Mouse (Mus musculus): ENCODE measurements around the gene Vti1a. TPM values are rescaled to one million over a fixed set of nuclear protein-coding genes. Genes with fewer than 3 reads are reported as not detected.

The Vti1a gene
- polyA plus RNA-seq, 1 experiment: 17.6 TPM

DNA sequence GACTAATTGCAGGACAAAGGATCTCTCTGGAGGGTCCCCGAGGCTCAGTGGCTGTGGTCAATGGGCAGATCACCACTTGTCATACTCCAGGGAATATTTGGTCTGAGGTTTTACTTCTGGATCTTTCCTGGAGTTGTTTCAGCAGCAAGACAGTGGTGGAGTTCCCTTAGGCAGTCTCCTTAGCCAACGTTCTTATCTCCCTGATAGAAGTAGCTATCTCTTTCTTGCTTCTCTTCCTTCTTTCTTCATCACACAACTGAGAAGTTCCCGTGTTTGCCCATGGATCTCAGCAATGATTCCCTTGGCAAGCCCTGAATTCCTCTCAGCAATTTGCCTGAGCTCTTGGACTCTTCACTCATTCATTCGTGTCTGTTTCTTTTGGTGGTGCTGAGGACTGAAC lies 40.0 kb upstream of the Vti1a start:
- Histone ChIP-seq H3K9me3 (replicated peaks; ENCODE audit: control insufficient read depth, insufficient read depth, low read length, poor library complexity, severe bottlenecking) (no peaks in the 10 kb centered on the region), H3K27me3 (ENCODE audit: control insufficient read depth, insufficient read depth, low read length, poor library complexity, severe bottlenecking) (no peaks in the 10 kb centered on the region), H3K4me3 (ENCODE audit: low read depth, low read length) (no peak overlapping the region), H3K36me3 (ENCODE audit: control insufficient read depth, insufficient read depth, low read length, poor library complexity, severe bottlenecking) (0 out of 2 replicates have a peak, but pooled peaks cover 3% of the 10 kb centered on the region), H3K9ac (ENCODE audit: low read depth, poor library complexity, severe bottlenecking) (no peak overlapping the region), H3K4me1 (ENCODE audit: control insufficient read depth, insufficient read depth, low read length) (peaks cover 2% of the 10 kb centered on the region), H3K27ac (ENCODE audit: insufficient read depth, low read length) (no peak overlapping the region)
- no peak for TF ChIP-seq CTCF (IDR thresholded peaks at IDR 0.05; ENCODE audit: low read depth, low read length)
- no peak for TF ChIP-seq EP300 (IDR thresholded peaks at IDR 0.05; ENCODE audit: insufficient read depth, low read depth, low read length)
- TF ChIP-seq POLR2A (IDR thresholded peaks at IDR 0.05; ENCODE audit: insufficient read depth, low read length): no peak

DNA sequence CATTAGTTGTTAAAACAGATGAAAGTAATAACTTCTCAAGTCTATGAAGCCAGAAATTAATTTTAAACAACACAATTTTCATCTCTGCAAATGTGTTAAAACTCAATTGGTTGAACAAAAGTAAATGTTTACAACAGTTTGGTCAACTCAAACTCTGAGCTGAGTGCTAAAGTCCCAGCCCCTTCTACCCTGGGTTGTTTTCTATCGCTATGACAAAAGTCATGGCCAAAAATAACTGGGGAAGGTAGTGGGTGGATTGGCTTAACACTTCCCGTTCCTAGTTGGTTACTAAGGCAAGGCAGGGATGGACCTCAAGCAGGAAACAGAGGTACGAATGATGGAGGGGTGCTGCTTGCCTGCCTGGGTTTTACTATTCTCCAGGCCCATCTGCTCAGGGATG lies 39.3 kb upstream of the Vti1a start:
- Histone ChIP-seq H3K9me3 (replicated peaks; ENCODE audit: control insufficient read depth, insufficient read depth, low read length, poor library complexity, severe bottlenecking) (no peaks in the 10 kb centered on the region), H3K4me3 (ENCODE audit: low read depth, low read length) (no peak overlapping the region), H3K27ac (ENCODE audit: insufficient read depth, low read length) (no peak overlapping the region), H3K36me3 (ENCODE audit: control insufficient read depth, insufficient read depth, low read length, poor library complexity, severe bottlenecking) (0 out of 2 replicates have a peak, but pooled peaks cover 3% of the 10 kb centered on the region), H3K27me3 (ENCODE audit: control insufficient read depth, insufficient read depth, low read length, poor library complexity, severe bottlenecking) (no peaks in the 10 kb centered on the region), H3K9ac (ENCODE audit: low read depth, poor library complexity, severe bottlenecking) (no peak overlapping the region), H3K4me1 (ENCODE audit: control insufficient read depth, insufficient read depth, low read length) (peaks cover 2% of the 10 kb centered on the region)
- TF ChIP-seq CTCF (IDR thresholded peaks at IDR 0.05; ENCODE audit: low read depth, low read length): no peak
- TF ChIP-seq EP300 (IDR thresholded peaks at IDR 0.05; ENCODE audit: insufficient read depth, low read depth, low read length): no peak
- TF ChIP-seq POLR2A (IDR thresholded peaks at IDR 0.05; ENCODE audit: insufficient read depth, low read length): no peak

DNA sequence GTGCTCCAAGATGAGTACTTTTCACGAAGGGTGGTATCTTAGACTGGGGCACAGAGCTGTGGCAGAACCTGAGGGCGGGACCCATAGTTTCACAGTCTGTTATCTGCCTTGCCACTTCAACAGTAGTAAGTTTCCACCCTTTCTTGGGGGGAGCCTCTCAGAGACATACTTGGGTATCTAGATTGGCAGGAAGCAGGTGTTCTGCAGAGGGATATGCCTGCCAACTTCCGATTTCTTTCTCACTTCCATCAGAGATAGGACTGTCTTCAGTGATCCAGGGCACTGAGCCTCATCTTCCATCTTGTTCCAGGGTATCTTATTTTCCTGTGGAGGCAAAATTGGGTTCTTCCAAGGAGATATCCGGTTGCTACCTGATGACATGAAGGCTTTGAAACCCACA lies 32.0 kb upstream of the Vti1a start:
- H3K4me3 ChIP-seq (ENCODE audit: low read depth, low read length): no peak overlapping the region
- H3K9ac ChIP-seq (ENCODE audit: low read depth, poor library complexity, severe bottlenecking): no peak overlapping the region
- H3K36me3 ChIP-seq (ENCODE audit: control insufficient read depth, insufficient read depth, low read length, poor library complexity, severe bottlenecking): no peaks in the 10 kb centered on the region; the same call in 1 of the 2 replicates
- H3K27me3 ChIP-seq (ENCODE audit: control insufficient read depth, insufficient read depth, low read length, poor library complexity, severe bottlenecking): no peaks in the 10 kb centered on the region
- no peak overlapping the region for H3K27ac ChIP-seq (ENCODE audit: insufficient read depth, low read length)
- TF ChIP-seq POLR2A (IDR thresholded peaks at IDR 0.05; ENCODE audit: insufficient read depth, low read length): no peak
- TF ChIP-seq EP300 (IDR thresholded peaks at IDR 0.05; ENCODE audit: insufficient read depth, low read depth, low read length): no peak
- TF ChIP-seq CTCF (IDR thresholded peaks at IDR 0.05; ENCODE audit: low read depth, low read length): no peak
- H3K9me3 ChIP-seq (replicated peaks; ENCODE audit: control insufficient read depth, insufficient read depth, low read length, poor library complexity, severe bottlenecking): no peaks in the 10 kb centered on the region; the same call in 1 of the 2 replicates
- no peaks in the 10 kb centered on the region for H3K4me1 ChIP-seq (ENCODE audit: control insufficient read depth, insufficient read depth, low read length)

DNA sequence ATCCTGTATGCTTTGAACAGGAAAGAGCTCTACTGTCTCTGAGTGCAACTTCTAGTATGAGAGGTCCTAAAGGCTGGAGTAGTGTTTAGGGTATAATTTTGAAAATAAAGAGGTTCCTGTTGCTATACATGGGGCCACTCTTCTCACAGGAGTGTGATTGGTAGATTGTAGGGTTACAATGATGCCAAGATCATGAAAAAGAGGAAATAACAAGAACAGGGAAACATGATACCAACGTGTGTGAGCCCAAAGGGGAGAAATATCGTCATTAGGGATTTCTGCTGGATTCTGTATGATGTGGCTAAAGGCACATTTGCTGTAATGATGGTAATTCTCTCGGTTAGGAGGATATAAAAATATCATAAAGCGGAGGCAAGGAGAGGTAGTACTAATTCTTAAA lies 30.1 kb upstream of the Vti1a start:
- no peaks in the 10 kb centered on the region for H3K4me1 ChIP-seq (ENCODE audit: control insufficient read depth, insufficient read depth, low read length)
- no peaks in the 10 kb centered on the region for H3K27me3 ChIP-seq (ENCODE audit: control insufficient read depth, insufficient read depth, low read length, poor library complexity, severe bottlenecking)
- no peak overlapping the region for H3K27ac ChIP-seq (ENCODE audit: insufficient read depth, low read length)
- no peak for TF ChIP-seq EP300 (IDR thresholded peaks at IDR 0.05; ENCODE audit: insufficient read depth, low read depth, low read length)
- no peak for TF ChIP-seq POLR2A (IDR thresholded peaks at IDR 0.05; ENCODE audit: insufficient read depth, low read length)
- TF ChIP-seq CTCF (IDR thresholded peaks at IDR 0.05; ENCODE audit: low read depth, low read length): no peak
- no peak overlapping the region for H3K9ac ChIP-seq (ENCODE audit: low read depth, poor library complexity, severe bottlenecking)
- H3K36me3 ChIP-seq (ENCODE audit: control insufficient read depth, insufficient read depth, low read length, poor library complexity, severe bottlenecking): no peaks in the 10 kb centered on the region; the same call in 1 of the 2 replicates
- no peaks in the 10 kb centered on the region; the same call in 1 of the 2 replicates for H3K9me3 ChIP-seq (replicated peaks; ENCODE audit: control insufficient read depth, insufficient read depth, low read length, poor library complexity, severe bottlenecking)
- no peak overlapping the region for H3K4me3 ChIP-seq (ENCODE audit: low read depth, low read length)

DNA sequence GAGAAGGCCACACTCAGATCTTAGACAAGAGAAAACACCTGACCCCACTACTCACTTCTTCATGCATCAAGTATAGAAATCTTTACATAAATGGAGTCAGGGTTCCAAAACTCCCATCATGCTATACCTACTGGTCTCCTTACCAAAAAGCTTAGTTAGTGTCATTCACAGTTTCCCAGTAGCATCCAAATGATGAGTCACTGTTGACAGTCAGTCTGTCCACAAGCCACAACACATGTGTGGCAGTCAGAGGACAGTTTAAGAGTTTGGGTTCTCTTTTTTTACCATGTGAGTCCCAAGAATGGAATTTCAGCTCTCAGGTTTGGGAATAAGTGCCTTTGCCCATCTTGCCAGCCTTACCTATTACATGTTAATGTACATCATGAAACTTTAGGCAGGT lies 27.1 kb upstream of the Vti1a start:
- Histone ChIP-seq H3K27ac (ENCODE audit: insufficient read depth, low read length) (no peak overlapping the region), H3K9me3 (replicated peaks; ENCODE audit: control insufficient read depth, insufficient read depth, low read length, poor library complexity, severe bottlenecking) (no peaks in the 10 kb centered on the region; the same call in 1 of the 2 replicates), H3K27me3 (ENCODE audit: control insufficient read depth, insufficient read depth, low read length, poor library complexity, severe bottlenecking) (no peaks in the 10 kb centered on the region), H3K4me1 (ENCODE audit: control insufficient read depth, insufficient read depth, low read length) (no peaks in the 10 kb centered on the region), H3K4me3 (ENCODE audit: low read depth, low read length) (no peak overlapping the region), H3K9ac (ENCODE audit: low read depth, poor library complexity, severe bottlenecking) (no peak overlapping the region), H3K36me3 (ENCODE audit: control insufficient read depth, insufficient read depth, low read length, poor library complexity, severe bottlenecking) (no peaks in the 10 kb centered on the region; the same call in 1 of the 2 replicates)
- TF ChIP-seq POLR2A (IDR thresholded peaks at IDR 0.05; ENCODE audit: insufficient read depth, low read length) (no peak), CTCF (IDR thresholded peaks at IDR 0.05; ENCODE audit: low read depth, low read length) (no peak), EP300 (IDR thresholded peaks at IDR 0.05; ENCODE audit: insufficient read depth, low read depth, low read length) (no peak)

DNA sequence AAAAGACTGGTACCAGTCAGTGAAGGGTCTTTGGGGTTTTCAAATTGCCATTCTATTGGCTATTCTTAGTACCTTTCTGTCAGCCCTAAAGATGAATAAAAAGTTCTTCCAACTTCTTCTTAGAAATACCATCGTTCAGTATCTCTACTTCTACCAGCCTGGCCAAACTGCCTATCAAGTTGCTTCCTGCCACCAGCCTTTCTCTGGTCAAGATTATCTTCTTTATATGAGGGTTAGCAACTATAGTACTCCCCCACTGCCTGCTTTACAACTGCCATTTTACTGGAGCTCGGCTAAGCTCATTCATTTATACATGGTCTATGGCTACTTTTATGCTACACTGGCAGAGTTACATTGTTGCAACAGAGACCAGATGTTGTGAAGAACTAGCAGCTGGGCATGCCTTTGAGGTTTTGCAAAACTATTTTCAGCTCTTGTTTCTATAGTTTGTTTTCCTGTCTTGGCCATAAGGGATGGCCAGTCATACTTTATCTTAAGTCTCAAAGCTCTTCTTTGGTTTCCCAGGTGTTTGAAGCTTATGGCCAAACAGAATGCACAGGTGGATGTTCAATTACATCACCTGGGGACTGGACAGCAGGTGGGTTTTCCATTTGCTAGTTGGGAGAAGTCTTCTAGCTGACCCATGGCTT lies 25.3 kb upstream of the Vti1a start:
- Histone ChIP-seq H3K4me1 (ENCODE audit: control insufficient read depth, insufficient read depth, low read length) (no peaks in the 10 kb centered on the region), H3K9ac (ENCODE audit: low read depth, poor library complexity, severe bottlenecking) (no peak overlapping the region), H3K4me3 (ENCODE audit: low read depth, low read length) (no peak overlapping the region), H3K27ac (ENCODE audit: insufficient read depth, low read length) (no peak overlapping the region), H3K27me3 (ENCODE audit: control insufficient read depth, insufficient read depth, low read length, poor library complexity, severe bottlenecking) (no peaks in the 10 kb centered on the region), H3K36me3 (ENCODE audit: control insufficient read depth, insufficient read depth, low read length, poor library complexity, severe bottlenecking) (peaks cover 6% of the 10 kb centered on the region), H3K9me3 (replicated peaks; ENCODE audit: control insufficient read depth, insufficient read depth, low read length, poor library complexity, severe bottlenecking) (no peaks in the 10 kb centered on the region; the same call in 1 of the 2 replicates)
- TF ChIP-seq POLR2A (IDR thresholded peaks at IDR 0.05; ENCODE audit: insufficient read depth, low read length) (no peak), CTCF (IDR thresholded peaks at IDR 0.05; ENCODE audit: low read depth, low read length) (no peak), EP300 (IDR thresholded peaks at IDR 0.05; ENCODE audit: insufficient read depth, low read depth, low read length) (no peak)
